8 mouse cellular contexts compared by ENCODE assay signal in genomic region chr3:103968701-103969100, GRCm38 (mm10). TPM values are rescaled to one million over a fixed set of nuclear protein-coding genes. Genes with fewer than 3 reads are reported as not detected.
DNase-seq lines count a peak whose midpoint lies in the region; ATAC-seq and TF ChIP-seq lines count a peak whose summit lies in the region.

No protein-coding gene starts in this region.

- no peaks in the 10 kb centered on the region; the same call in 1 of the 2 replicates for H3K36me3 ChIP-seq in midbrain, postnatal 0 days (ENCODE audit: insufficient read depth, low read length)

- no peak for TF ChIP-seq CTCF in bone marrow macrophage, adult 2 months (IDR thresholded peaks at IDR 0.05; ENCODE audit: low read depth, low read length)
- TF ChIP-seq CTCF in midbrain, postnatal 0 days (IDR thresholded peaks at IDR 0.05), result no peak

- H3K4me3 ChIP-seq in bone marrow macrophage, adult 2 months (ENCODE audit: insufficient read depth, low read length), result peak overlapping the region; percentile 90
- H3K4me3 ChIP-seq in midbrain, postnatal 0 days (ENCODE audit: low read depth, low read length), result peak overlapping the region; percentile 76

- WGBS in midbrain, postnatal 0 days, result under 1% methylated on average over 23 of the region's 24 CpGs

- peak overlapping the region; percentile 77 for H3K4me2 ChIP-seq in midbrain, postnatal 0 days (ENCODE audit: low read depth, low read length, poor library complexity, severe bottlenecking)

- H3K4me1 ChIP-seq in bone marrow macrophage, adult 2 months (ENCODE audit: control insufficient read depth, insufficient read depth, low read length), result no peaks in the 10 kb centered on the region
- peaks cover 5% of the 10 kb centered on the region; the same call in 1 of the 2 replicates for H3K4me1 ChIP-seq in midbrain, postnatal 0 days (ENCODE audit: insufficient read depth, low read length)

- peak overlapping the region; percentile 72 for H3K9ac ChIP-seq in midbrain, postnatal 0 days (replicated peaks; ENCODE audit: low read length, poor library complexity, severe bottlenecking)

- peak overlapping the region; percentile 82; the same call in 1 of the 2 replicates for H3K27ac ChIP-seq in bone marrow macrophage, adult 2 months (ENCODE audit: insufficient read depth, low read depth, low read length)
- H3K27ac ChIP-seq in midbrain, postnatal 0 days (ENCODE audit: low read depth, low read length), result peak overlapping the region; percentile 96

- DNase-seq in retina, embryonic 14.5 days (ENCODE audit: low spot score), result peak; percentile 70
- DNase-seq in retina, postnatal 1 day, result no peak
- DNase-seq in frontal cortex, adult 2 months (ENCODE audit: extremely low spot score in 1 of 2, low spot score in 1 of 2), result peak; percentile 46 to 67
- DNase-seq in left cerebral cortex, adult 18-20 months (ENCODE audit: low spot score in 2 of 2), result peak; percentile 44 to 67
- DNase-seq in midbrain, postnatal 0 days (ENCODE audit: low spot score), result peak; percentile 60
- DNase-seq in urinary bladder, adult 2 months (ENCODE audit: low spot score), result no peak
- no peak for DNase-seq in urinary bladder, postnatal 25 days (ENCODE audit: low spot score)

- H3K27me3 ChIP-seq in midbrain, postnatal 0 days (ENCODE audit: insufficient read depth, low read length), result no peaks in the 10 kb centered on the region

- H3K9me3 ChIP-seq in midbrain, postnatal 0 days (ENCODE audit: low read length), result no peaks in the 10 kb centered on the region

- no peak for TF ChIP-seq POLR2A in bone marrow macrophage, adult 2 months (IDR thresholded peaks at IDR 0.05; ENCODE audit: borderline replicate concordance, low read depth, low read length)

- ATAC-seq in midbrain, postnatal 0 days (ENCODE audit: low FRiP score), result peak; percentile 80

RNA-seq across cellular contexts. Expression of gene Phtf1, which starts 0.8 kb away (rescaled TPM):
- 14.0 and 15.6 TPM in 2 replicates for polyA plus RNA-seq in bone marrow macrophage, adult 2 months (2012; ENCODE audit: insufficient read depth, insufficient read length, missing spikeins)
- polyA plus RNA-seq in frontal cortex, adult 2 months (2012; rRNA removed), result 26.4 and 26.8 TPM in 2 replicates
- 10 to 100 TPM; 44.6 to 49.2 TPM for total RNA-seq in left cerebral cortex, adult 18-20 months (2021)
- 24.3 and 31.6 TPM in 2 replicates for total RNA-seq in midbrain, postnatal 0 days (2014; rRNA removed)
- 14.9 and 15.9 TPM in 2 replicates for polyA plus RNA-seq in midbrain, postnatal 0 days (2015; fragmentation: Nextera tagmentation; extraction: Ambion mirVana)
- polyA plus RNA-seq in urinary bladder, adult 2 months (2012; rRNA removed), result 12.0 and 13.6 TPM in 2 replicates

RNA-seq across cellular contexts. Expression of gene Rsbn1, which starts 54.8 kb away (rescaled TPM):
- 12.6 and 13.4 TPM in 2 replicates for polyA plus RNA-seq in bone marrow macrophage, adult 2 months (2012; ENCODE audit: insufficient read depth, insufficient read length, missing spikeins)
- polyA plus RNA-seq in frontal cortex, adult 2 months (2012; rRNA removed), result 12.8 and 12.9 TPM in 2 replicates
- total RNA-seq in left cerebral cortex, adult 18-20 months (2021), result 10 to 100 TPM; 25.5 to 28.7 TPM
- 35.5 and 38.4 TPM in 2 replicates for total RNA-seq in midbrain, postnatal 0 days (2014; rRNA removed)
- polyA plus RNA-seq in midbrain, postnatal 0 days (2015; fragmentation: Nextera tagmentation; extraction: Ambion mirVana), result 18.6 and 21.7 TPM in 2 replicates
- 6.6 and 7.9 TPM in 2 replicates for polyA plus RNA-seq in urinary bladder, adult 2 months (2012; rRNA removed)

Comparison
In these comparisons a context has a peak if more than half of its experiments do, and no peak if none do; other contexts are left out.
1. DNase-seq: peak in retina, embryonic 14.5 days (single experiment), frontal cortex, adult 2 months (2 of 2), left cerebral cortex, adult 18-20 months (2 of 2) and midbrain, postnatal 0 days (single experiment); none in retina, postnatal 1 day (single experiment), urinary bladder, adult 2 months (single experiment) and urinary bladder, postnatal 25 days (single experiment).